Mouse (Mus musculus) heart, adult 2 months (tissue): ENCODE results near the gene Hapln2. TPM values are rescaled to one million over a fixed set of nuclear protein-coding genes. Genes with fewer than 3 reads are reported as not detected.

Experiments
- DNase-seq, 2 experiments: peaks; one replicate each; pipeline ENCODE4 v3.0.0; 2021
- H3K27ac ChIP-seq: fragments of 200-600 bp; 2 replicates; pipeline ENCODE4 v1.8.1; 2022
- H3K27me3 ChIP-seq: fragments of 200-500 bp; 2 replicates; pipeline ENCODE4 v1.6.1; 2012; ENCODE audit warnings: mild to moderate bottlenecking, low read length, inconsistent platforms, mixed read lengths; ENCODE audit not compliant: control insufficient read depth, insufficient read depth
- H3K36me3 ChIP-seq: fragments of 200-500 bp; 2 replicates; pipeline ENCODE4 v1.6.1; 2012; ENCODE audit warnings: low read length, inconsistent platforms; ENCODE audit not compliant: control insufficient read depth, insufficient read depth
- H3K4me1 ChIP-seq: fragments of 200-500 bp; 2 replicates; pipeline ENCODE4 v1.6.1; 2011; ENCODE audit warnings: low read length; ENCODE audit not compliant: control insufficient read depth, insufficient read depth
- H3K4me3 ChIP-seq: fragments of 200-600 bp; 2 replicates; pipeline ENCODE4 v1.8.1; 2022
- H3K79me2 ChIP-seq: fragments of 200-500 bp; replicated peaks from 2 replicates; pipeline ENCODE4 v1.6.1; 2012; ENCODE audit warnings: mild to moderate bottlenecking, inconsistent platforms, low read length, moderate library complexity, mixed read lengths; ENCODE audit not compliant: control insufficient read depth, insufficient read depth
- H3K9ac ChIP-seq: fragments of 200-500 bp; 2 replicates; pipeline ENCODE4 v1.6.1; 2012; ENCODE audit warnings: low read depth, mild to moderate bottlenecking, control low read depth, inconsistent platforms, low read length, mixed read lengths
- CTCF ChIP-seq: fragments of 200-600 bp; IDR thresholded peaks from 2 replicates; pipeline ENCODE4 v1.8.1; 2022; ENCODE audit warnings: antibody characterized with exemption, mild to moderate bottlenecking, moderate library complexity
- EP300 ChIP-seq: fragments of 200-500 bp; IDR thresholded peaks from 2 replicates; pipeline ENCODE4 v1.6.1; 2011; ENCODE audit warnings: low read depth, low read length, control low read depth; ENCODE audit not compliant: insufficient read depth
- POLR2A ChIP-seq: fragments of 200-500 bp; IDR thresholded peaks from 2 replicates; pipeline ENCODE4 v1.6.1; 2011; ENCODE audit warnings: mild to moderate bottlenecking, low read depth, low read length, control low read depth; ENCODE audit not compliant: insufficient read depth
- WGBS: fragments of 180-500 bp; shearing (Covaris S2); methylation state at CpG from one replicate; pipeline ENCODE4 v1.1.7; 2018; 5-methylcytosine and 5-hydroxymethylcytosine counted together
- intact Hi-C: fragments of 180-260 bp; cut with DNase I; formaldehyde crosslinking; loops from one replicate; pipeline ENCODE4 v1.15.1; 2025
- polyA plus RNA-seq: library from polyadenylated mRNA; depleted of rRNA; stranded (reverse); fragments of >200 nt; gene quantifications from 2 replicates; pipeline ENCODE4 v1.2.3, GENCODE M21; 2012
- total RNA-seq, 2 experiments: library from RNA; stranded (reverse); gene quantifications; 2 replicates each; pipeline ENCODE4 v1.2.3; 2021

Hapln2 gene
- total and polyA plus RNA-seq, 3 experiments, result not detected

- no peak overlapping the region for H3K9ac ChIP-seq
- H3K27ac ChIP-seq, result no peak overlapping the region
- no peaks in the 10 kb centered on the region for H3K4me1 ChIP-seq
- H3K79me2 ChIP-seq, result no peaks in the 10 kb centered on the region
- TF ChIP-seq CTCF (no peak), EP300 (no peak), POLR2A (no peak)
- no peaks in the 10 kb centered on the region for H3K27me3 ChIP-seq
- no peaks in the 10 kb centered on the region for H3K36me3 ChIP-seq
- 73% methylated on average over 5 of the region's 5 CpGs for WGBS
- intact Hi-C loops, result no loop called here
- H3K4me3 ChIP-seq, result no peak overlapping the region
- no peak for DNase-seq
Measured at GRCm38 (mm10) chr3:88033506-88033905, 6.1 kb upstream of the Hapln2 start.

- intact Hi-C loops, result no loop called here
- peak; percentile 51 to 63 for DNase-seq
- Histone ChIP-seq H3K9ac (no peak overlapping the region), H3K36me3 (no peaks in the 10 kb centered on the region), H3K27ac (no peak overlapping the region), H3K27me3 (no peaks in the 10 kb centered on the region), H3K4me3 (no peak overlapping the region), H3K4me1 (no peaks in the 10 kb centered on the region), H3K79me2 (no peaks in the 10 kb centered on the region)
- no peak for TF ChIP-seq POLR2A
- WGBS, result 10% methylated on average over 19 of the region's 19 CpGs
Measured at GRCm38 (mm10) chr3:88030608-88031395, 3.4 kb upstream of the Hapln2 start.

GRCm38 (mm10) chr3:88026823-88027222, 560 bp downstream of the Hapln2 start:
- Histone ChIP-seq H3K27ac (no peak overlapping the region), H3K79me2 (no peaks in the 10 kb centered on the region), H3K9ac (no peak overlapping the region), H3K36me3 (no peaks in the 10 kb centered on the region), H3K27me3 (peaks cover 16% of the 10 kb centered on the region), H3K4me1 (no peaks in the 10 kb centered on the region), H3K4me3 (no peak overlapping the region)
- DNase-seq, result no peak
- TF ChIP-seq CTCF (no peak), EP300 (no peak), POLR2A (no peak)
- intact Hi-C loops, result loop anchor here (5.0 kb wide), 1 partner anchor 45 kb away; no protein-coding TSS in a partner anchor
- WGBS, result 52% methylated on average over 7 of the region's 7 CpGs

GRCm38 (mm10) chr3:88023192-88024074, 4.0 kb downstream of the Hapln2 start:
- Histone ChIP-seq H3K27me3 (peaks cover 18% of the 10 kb centered on the region), H3K4me1 (no peaks in the 10 kb centered on the region), H3K9ac (peak overlapping the region; percentile 71), H3K36me3 (no peaks in the 10 kb centered on the region), H3K79me2 (no peaks in the 10 kb centered on the region), H3K4me3 (peak overlapping the region; percentile 74), H3K27ac (no peak overlapping the region)
- TF ChIP-seq CTCF, result peak; percentile 24
- no peak for TF ChIP-seq POLR2A
- no peak for TF ChIP-seq EP300
- peak in 1 of 2 experiments; percentile 26 for DNase-seq
- under 1% methylated on average over 80 of the region's 81 CpGs for WGBS
- intact Hi-C loops, result no loop called here

- 5% methylated on average over 63 of the region's 66 CpGs for WGBS
- H3K4me1 ChIP-seq, result no peaks in the 10 kb centered on the region
- no peaks in the 10 kb centered on the region for H3K36me3 ChIP-seq
- peaks cover 18% of the 10 kb centered on the region for H3K27me3 ChIP-seq
- TF ChIP-seq EP300 (no peak), CTCF (no peak), POLR2A (peak; percentile 42; the same call in 1 of the 2 replicates)
- peak overlapping the region; percentile 71 for H3K9ac ChIP-seq
- peak; percentile 92 for DNase-seq
- intact Hi-C loops, result no loop called here
- H3K27ac ChIP-seq, result no peak overlapping the region
- peak overlapping the region; percentile 74 for H3K4me3 ChIP-seq
- no peaks in the 10 kb centered on the region for H3K79me2 ChIP-seq
Measured at GRCm38 (mm10) chr3:88022322-88023191, 4.8 kb downstream of the Hapln2 start.
